Mouse (Mus musculus) erythroblast, embryonic 14.5 days (primary cell): ENCODE data around the gene Anxa8.

Source experiments
- GATA1 ChIP-seq: IDR thresholded peaks from 2 replicates; pipeline ENCODE4 v1.6.1; 2012; ENCODE audit warnings: low read length, inconsistent platforms, mixed read lengths
- TAL1 ChIP-seq: IDR thresholded peaks from 3 replicates; pipeline ENCODE4 v1.6.1; 2012; ENCODE audit warnings: low read length, inconsistent platforms, mixed read lengths

DNA sequence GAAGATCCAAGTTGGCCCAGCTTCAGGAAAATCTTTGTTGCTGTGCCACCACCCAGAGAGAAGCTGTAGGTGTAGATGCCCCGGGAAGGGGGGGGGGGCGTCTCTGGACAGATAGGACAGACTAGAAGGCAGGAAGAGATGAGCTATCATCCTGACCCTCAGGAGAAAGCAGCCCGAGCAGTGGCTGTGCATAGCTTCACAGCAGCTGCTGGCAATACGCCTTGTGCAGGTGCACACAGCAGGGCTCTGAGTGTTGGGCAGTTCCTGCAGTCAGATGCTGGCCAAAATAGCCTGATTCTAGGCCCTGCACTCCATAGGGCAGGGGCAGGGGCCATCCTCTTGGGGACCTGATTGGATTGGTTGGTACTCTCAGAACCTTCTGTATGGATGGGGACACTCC, 1.0 kb downstream of the Anxa8 start:
- TF ChIP-seq GATA1 (no peak), TAL1 (no peak)
